Mouse (Mus musculus) layer of hippocampus, postnatal 14 days (tissue): Measurements from ENCODE around the gene Tmcc2. TPM values are rescaled to one million over a fixed set of nuclear protein-coding genes. Genes with fewer than 3 reads are reported as not detected.
"Not testable (repeated sequence)": the region's sequence is repeated elsewhere in the genome, so short reads cannot be mapped to it uniquely, and the experiment has no call there.

Source experiments
- DNase-seq, 2 experiments: peaks; one replicate each; pipeline ENCODE4 v3.0.0; 2021 to 2022; ENCODE audit warnings: low spot score in 2 of 2, mixed read lengths in 1 of 2
- total RNA-seq, 2 experiments: library from RNA; stranded (reverse); gene quantifications; 2 replicates each; pipeline ENCODE4 v1.2.3; 2021

Gene Tmcc2
- total RNA-seq, 2 experiments from 2014 or later, result 191 to 192 TPM

- DNase-seq, result no peak
These were observed 19.6 kb downstream of the Tmcc2 start for GRCm38 (mm10) chr1:132371298-132372081.

GRCm38 (mm10) chr1:132370681-132371173 is 20.4 kb downstream of the Tmcc2 start:
- no peak for DNase-seq

GRCm38 (mm10) chr1:132367692-132368506 is 23.2 kb downstream of the Tmcc2 start:
- peak; percentile 78 to 89 for DNase-seq

- DNase-seq, result no peak
These were observed 24.1 kb downstream of the Tmcc2 start for GRCm38 (mm10) chr1:132366937-132367336.

- no peak for DNase-seq
These were observed 24.8 kb downstream of the Tmcc2 start for GRCm38 (mm10) chr1:132366235-132366634.

DNA sequence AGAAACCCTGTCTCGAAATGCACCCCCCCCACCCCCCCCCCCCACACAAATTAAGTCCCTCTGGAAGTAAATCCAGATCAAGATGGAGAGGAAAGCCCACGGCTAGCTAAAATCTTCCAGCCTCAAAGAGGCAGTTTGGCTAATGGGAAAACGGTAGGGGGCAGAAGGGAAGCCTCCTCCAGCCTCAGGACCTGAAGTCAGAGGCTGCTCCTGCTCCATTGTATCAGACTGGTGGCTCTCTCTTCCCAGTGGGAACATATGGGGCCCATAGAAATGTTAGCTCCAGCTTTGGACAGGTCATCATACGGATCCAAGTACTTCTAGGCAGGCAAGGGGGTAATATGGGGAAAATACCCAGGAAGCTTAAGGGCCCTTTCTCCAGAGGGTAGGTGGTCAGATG is 25.4 kb downstream of the Tmcc2 start:
- no peak for DNase-seq

DNA sequence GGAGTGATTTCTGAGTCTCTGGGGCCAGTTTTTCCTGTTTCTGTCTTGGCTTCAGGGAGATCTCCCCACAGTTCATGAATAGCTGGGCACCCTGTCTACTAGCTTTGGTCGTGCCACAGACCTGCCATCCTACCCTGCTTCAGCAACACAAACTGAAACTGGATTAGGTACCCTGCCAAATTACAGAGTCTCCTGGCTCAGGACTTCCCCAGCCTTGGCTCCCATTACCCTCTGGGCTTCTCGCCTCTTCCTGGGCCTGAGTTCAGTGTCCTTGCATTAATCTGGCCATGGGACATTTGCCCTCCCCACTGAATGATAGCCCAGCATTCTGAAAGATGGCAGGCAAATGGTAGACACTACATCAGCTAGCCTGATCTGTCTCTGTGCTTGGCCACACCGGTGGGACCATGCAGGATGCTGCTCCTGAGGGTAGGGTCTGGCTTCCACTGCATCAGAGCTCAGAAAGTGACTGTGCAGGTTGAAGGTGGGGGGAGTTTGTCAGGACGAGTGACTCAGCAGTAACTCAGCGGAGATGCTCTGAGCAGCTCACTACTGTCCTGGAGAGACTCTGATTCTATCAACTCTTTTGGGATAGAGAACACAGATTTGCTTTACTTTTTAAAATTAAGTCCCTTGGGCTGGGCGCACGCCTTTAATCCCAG is 26.1 kb downstream of the Tmcc2 start:
- DNase-seq, result peak in 1 of 2 experiments; percentile 73

DNA sequence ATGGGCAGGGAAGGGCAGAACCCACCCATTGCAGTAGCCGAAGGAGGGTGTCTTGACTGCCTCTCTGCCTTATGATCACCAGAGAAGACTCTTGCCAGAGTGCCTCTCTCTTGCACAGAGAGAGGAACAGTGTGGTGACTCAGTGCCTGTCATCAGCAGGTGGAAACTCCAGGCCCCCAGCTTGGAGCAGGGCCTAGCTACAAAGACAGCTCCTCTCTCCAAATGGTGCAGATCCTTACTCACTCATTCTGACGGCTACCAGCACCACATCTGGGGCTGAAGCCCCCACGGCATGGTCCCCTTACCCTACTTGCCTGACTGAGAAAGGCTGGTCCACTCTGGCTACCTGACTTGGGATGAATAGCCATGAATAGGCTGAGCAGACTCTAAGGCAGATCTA is 26.7 kb downstream of the Tmcc2 start:
- peak in 1 of 2 experiments; percentile 33 for DNase-seq

GRCm38 (mm10) chr1:132361959-132362358 is 29.1 kb downstream of the Tmcc2 start:
- DNase-seq, result no peak

DNA sequence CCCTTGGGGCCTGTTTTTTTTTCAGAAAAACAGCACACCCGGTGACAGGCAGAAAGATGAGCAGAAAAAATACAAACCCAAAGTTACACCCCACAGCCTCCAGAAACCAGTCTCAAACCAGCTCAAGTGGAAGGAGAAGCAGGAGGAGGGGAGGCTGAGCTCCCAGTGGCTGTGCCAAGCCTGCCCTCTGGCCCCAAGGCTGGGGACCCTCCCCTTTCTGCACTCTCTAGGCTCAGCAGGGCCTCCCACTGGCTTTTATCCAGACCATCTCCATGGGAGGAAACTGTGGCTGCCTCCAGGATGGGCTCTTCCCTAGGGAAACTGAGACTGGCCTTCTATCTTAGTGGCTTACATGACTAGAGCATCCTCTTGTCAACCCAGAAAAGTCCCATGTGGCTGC is 34.2 kb downstream of the Tmcc2 start:
- DNase-seq, result no peak

DNA sequence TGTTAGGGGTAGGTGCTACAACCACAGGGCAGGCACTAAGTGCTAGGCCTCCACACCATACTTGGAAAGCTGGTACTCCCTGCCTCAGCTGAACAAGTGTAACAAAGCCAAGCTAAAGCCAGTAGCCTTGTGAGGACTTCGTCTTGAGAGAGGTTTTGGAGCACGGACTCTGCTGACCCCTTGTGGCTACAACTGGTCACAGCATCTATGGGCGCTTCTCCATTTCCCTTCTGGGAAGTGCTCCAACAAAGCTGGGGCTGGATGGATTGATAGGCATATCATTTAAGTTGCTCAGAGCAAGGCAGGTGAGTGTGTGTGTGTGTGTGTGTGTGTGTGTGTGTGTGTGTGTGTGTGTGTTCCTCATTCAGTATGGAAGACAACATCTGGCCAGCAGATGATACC is 35.2 kb downstream of the Tmcc2 start:
- peak; percentile 86 to 90 for DNase-seq

GRCm38 (mm10) chr1:132355162-132355601 is 35.9 kb downstream of the Tmcc2 start:
- no peak for DNase-seq

- no peak for DNase-seq
These were observed 36.8 kb downstream of the Tmcc2 start for GRCm38 (mm10) chr1:132354234-132354633.

- no peak for DNase-seq
These were observed 37.7 kb downstream of the Tmcc2 start for GRCm38 (mm10) chr1:132353389-132353788.

- DNase-seq, result no peak
These were observed 40.0 kb downstream of the Tmcc2 start for GRCm38 (mm10) chr1:132351058-132351457.

GRCm38 (mm10) chr1:132349601-132350000 is 41.5 kb downstream of the Tmcc2 start:
- DNase-seq, result not testable (repeated sequence)

DNA sequence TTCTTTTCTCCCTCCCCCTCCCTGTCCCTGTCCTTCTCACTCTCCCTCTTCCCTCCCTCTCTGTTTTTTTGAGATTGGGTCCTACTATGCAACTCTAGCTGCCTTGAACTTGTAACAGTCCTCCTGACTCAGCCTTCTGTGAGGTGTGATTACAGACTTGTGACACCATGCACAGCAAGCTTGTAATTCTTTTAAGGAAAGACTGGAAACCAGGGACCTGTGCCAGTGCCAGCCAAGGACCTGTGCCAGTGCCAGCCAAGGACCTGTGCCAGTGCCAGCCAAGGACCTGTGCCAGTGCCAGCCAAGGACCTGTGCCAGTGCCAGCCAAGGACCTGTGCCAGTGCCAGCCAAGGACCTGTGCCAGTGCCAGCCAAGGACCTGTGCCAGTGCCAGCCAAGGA is 42.0 kb downstream of the Tmcc2 start:
- not testable (repeated sequence) for DNase-seq

DNA sequence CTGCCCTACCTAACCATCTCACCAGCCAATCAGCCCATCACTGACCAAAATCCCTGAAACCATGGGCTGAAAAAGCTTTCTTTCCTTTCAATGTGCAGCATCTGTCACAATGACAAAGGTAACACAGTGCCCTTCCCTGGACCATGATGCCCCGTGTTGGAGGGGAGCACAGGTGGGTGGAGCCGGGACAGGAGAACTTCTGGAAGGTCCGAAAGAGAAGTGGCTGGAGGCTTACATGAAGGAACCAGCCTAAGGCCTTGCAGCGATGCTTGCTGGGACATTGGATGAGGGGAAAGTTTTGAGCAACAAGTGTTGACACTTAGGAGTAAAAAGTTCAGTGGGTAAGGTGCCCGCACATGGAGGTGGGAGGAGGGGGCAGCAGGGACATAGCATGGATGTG is 42.7 kb downstream of the Tmcc2 start:
- no peak for DNase-seq

DNA sequence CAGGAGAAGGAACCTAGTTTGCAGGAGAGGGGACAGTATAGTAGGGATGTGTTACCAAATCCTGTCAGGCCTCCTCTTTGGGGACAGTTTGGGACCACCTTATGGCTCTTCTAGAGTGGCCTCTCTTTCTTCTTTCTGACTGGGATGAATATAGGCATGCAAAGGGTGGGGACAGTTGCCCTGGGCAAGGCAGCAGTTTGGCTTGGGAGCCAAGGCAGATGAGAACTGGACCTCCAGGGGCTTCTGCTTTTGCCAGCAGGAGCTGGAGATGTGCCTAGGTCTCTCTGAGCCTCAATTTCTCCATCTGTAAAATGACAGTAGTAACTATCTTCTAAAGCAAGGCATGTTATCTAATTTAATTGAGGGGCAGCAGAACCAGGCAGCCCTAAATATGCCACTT is 44.1 kb downstream of the Tmcc2 start:
- DNase-seq, result no peak

- DNase-seq, result no peak
These were observed 44.8 kb downstream of the Tmcc2 start for GRCm38 (mm10) chr1:132346134-132346851.

DNA sequence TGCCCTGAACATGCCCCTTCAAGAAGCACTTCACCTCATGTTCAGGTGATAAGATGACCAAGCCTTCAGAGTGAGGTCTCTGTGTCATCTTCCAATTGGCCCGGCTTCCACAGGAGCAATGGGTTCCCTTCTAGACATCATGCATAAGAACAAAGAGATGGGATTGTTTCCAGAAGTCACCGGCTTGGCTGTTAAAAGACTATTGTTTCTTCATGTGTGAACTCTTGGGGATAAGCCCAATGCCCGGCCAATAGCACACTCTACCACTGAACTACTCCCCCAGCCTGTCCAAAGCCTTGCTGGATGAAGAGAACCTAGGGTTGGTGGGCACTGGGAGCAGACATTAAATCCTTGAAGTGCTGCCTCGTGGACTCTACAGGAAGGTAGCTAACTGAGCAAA is 45.6 kb downstream of the Tmcc2 start:
- DNase-seq, result no peak
